Mouse (Mus musculus): ENCODE measurements around the gene Macf1. TPM values are rescaled to one million over a fixed set of nuclear protein-coding genes. Genes with fewer than 3 reads are reported as not detected.

Macf1 gene
- polyA plus RNA-seq, 1 experiment = 60.4 TPM

- peaks cover 53% of the 10 kb centered on the region for H3K79me2 ChIP-seq (ENCODE audit: control insufficient read depth, insufficient read depth)
- TF ChIP-seq MAX (IDR thresholded peaks at IDR 0.05) (peak; percentile 14), FOSL1 (IDR thresholded peaks at IDR 0.05; ENCODE audit: insufficient read depth, low read length, poor library complexity, severe bottlenecking) (no peak)
- peak overlapping the region; percentile 50 for H3K4me3 ChIP-seq (ENCODE audit: insufficient read depth, poor library complexity, severe bottlenecking)
- peak overlapping the region; percentile 89 for H3ac ChIP-seq (ENCODE audit: control insufficient read depth, insufficient read length, low read depth)
- peaks cover 36% of the 10 kb centered on the region for H3K36me3 ChIP-seq (ENCODE audit: control insufficient read depth, insufficient read depth)
- H3K27me3 ChIP-seq (ENCODE audit: control insufficient read depth, insufficient read depth, insufficient read length) = no peaks in the 10 kb centered on the region
- peaks cover 47% of the 10 kb centered on the region for H3K79me3 ChIP-seq (ENCODE audit: low read depth)
Measured at GRCm38 (mm10) chr4:123411006-123411731, 273.0 kb downstream of the Macf1 start.

GRCm38 (mm10) chr4:123409752-123410151 is 274.4 kb downstream of the Macf1 start:
- no peak overlapping the region for H3ac ChIP-seq (ENCODE audit: control insufficient read depth, insufficient read length, low read depth)
- H3K4me3 ChIP-seq (ENCODE audit: insufficient read depth, poor library complexity, severe bottlenecking) = no peak overlapping the region
- H3K36me3 ChIP-seq (ENCODE audit: control insufficient read depth, insufficient read depth) = peaks cover 41% of the 10 kb centered on the region

GRCm38 (mm10) chr4:123409034-123409692 is 275.0 kb downstream of the Macf1 start:
- no peaks in the 10 kb centered on the region for H3K27me3 ChIP-seq (ENCODE audit: control insufficient read depth, insufficient read depth, insufficient read length)
- no peak overlapping the region for H3ac ChIP-seq (ENCODE audit: control insufficient read depth, insufficient read length, low read depth)
- TF ChIP-seq MAX (IDR thresholded peaks at IDR 0.05) (no peak), MYOD1 (IDR thresholded peaks at IDR 0.05; ENCODE audit: control insufficient read depth, insufficient read length, low read depth) (no peak), CTCF (IDR thresholded peaks at IDR 0.05; ENCODE audit: control insufficient read depth, insufficient read depth, insufficient read length) (no peak), CEBPB (IDR thresholded peaks at IDR 0.05; ENCODE audit: low read depth) (no peak), FOSL1 (IDR thresholded peaks at IDR 0.05; ENCODE audit: insufficient read depth, low read length, poor library complexity, severe bottlenecking) (no peak), USF1 (IDR thresholded peaks at IDR 0.05; ENCODE audit: low read depth) (no peak), MYOG (IDR thresholded peaks at IDR 0.05; ENCODE audit: control insufficient read depth, extremely low read depth, insufficient read length) (no peak)
- peaks cover 44% of the 10 kb centered on the region for H3K36me3 ChIP-seq (ENCODE audit: control insufficient read depth, insufficient read depth)
- peaks cover 67% of the 10 kb centered on the region for H3K79me3 ChIP-seq (ENCODE audit: low read depth)
- no peak overlapping the region for H3K4me3 ChIP-seq (ENCODE audit: insufficient read depth, poor library complexity, severe bottlenecking)
- H3K79me2 ChIP-seq (ENCODE audit: control insufficient read depth, insufficient read depth) = peaks cover 73% of the 10 kb centered on the region

More at GRCm38 (mm10) chr4:123409752-123410151, 274.4 kb downstream of the Macf1 start:
- no peak for TF ChIP-seq FOSL1 (IDR thresholded peaks at IDR 0.05; ENCODE audit: insufficient read depth, low read length, poor library complexity, severe bottlenecking)
- no peaks in the 10 kb centered on the region for H3K27me3 ChIP-seq (ENCODE audit: control insufficient read depth, insufficient read depth, insufficient read length)
- peaks cover 61% of the 10 kb centered on the region for H3K79me3 ChIP-seq (ENCODE audit: low read depth)
- H3K79me2 ChIP-seq (ENCODE audit: control insufficient read depth, insufficient read depth) = peaks cover 67% of the 10 kb centered on the region

GRCm38 (mm10) chr4:123407792-123408191 is 276.4 kb downstream of the Macf1 start:
- H3K79me3 ChIP-seq (ENCODE audit: low read depth) = peaks cover 79% of the 10 kb centered on the region
- H3K27me3 ChIP-seq (ENCODE audit: control insufficient read depth, insufficient read depth, insufficient read length) = no peaks in the 10 kb centered on the region
- no peak overlapping the region for H3ac ChIP-seq (ENCODE audit: control insufficient read depth, insufficient read length, low read depth)
- H3K36me3 ChIP-seq (ENCODE audit: control insufficient read depth, insufficient read depth) = peaks cover 53% of the 10 kb centered on the region
- no peak overlapping the region for H3K4me3 ChIP-seq (ENCODE audit: insufficient read depth, poor library complexity, severe bottlenecking)
- TF ChIP-seq MYOG (IDR thresholded peaks at IDR 0.05; ENCODE audit: control insufficient read depth, extremely low read depth, insufficient read length) (no peak), USF1 (IDR thresholded peaks at IDR 0.05; ENCODE audit: low read depth) (no peak), MAX (IDR thresholded peaks at IDR 0.05) (no peak), FOSL1 (IDR thresholded peaks at IDR 0.05; ENCODE audit: insufficient read depth, low read length, poor library complexity, severe bottlenecking) (no peak), CEBPB (IDR thresholded peaks at IDR 0.05; ENCODE audit: low read depth) (no peak), MYOD1 (IDR thresholded peaks at IDR 0.05; ENCODE audit: control insufficient read depth, insufficient read length, low read depth) (no peak), CTCF (IDR thresholded peaks at IDR 0.05; ENCODE audit: control insufficient read depth, insufficient read depth, insufficient read length) (no peak)
- H3K79me2 ChIP-seq (ENCODE audit: control insufficient read depth, insufficient read depth) = peaks cover 87% of the 10 kb centered on the region

GRCm38 (mm10) chr4:123404056-123404455 is 280.1 kb downstream of the Macf1 start:
- Histone ChIP-seq H3K79me3 (ENCODE audit: low read depth) (peaks cover 76% of the 10 kb centered on the region), H3ac (ENCODE audit: control insufficient read depth, insufficient read length, low read depth) (no peak overlapping the region), H3K36me3 (ENCODE audit: control insufficient read depth, insufficient read depth) (peaks cover 75% of the 10 kb centered on the region), H3K4me3 (ENCODE audit: insufficient read depth, poor library complexity, severe bottlenecking) (no peak overlapping the region), H3K27me3 (ENCODE audit: control insufficient read depth, insufficient read depth, insufficient read length) (no peaks in the 10 kb centered on the region), H3K79me2 (ENCODE audit: control insufficient read depth, insufficient read depth) (peaks cover 87% of the 10 kb centered on the region)
- TF ChIP-seq USF1 (IDR thresholded peaks at IDR 0.05; ENCODE audit: low read depth) (no peak), MYOD1 (IDR thresholded peaks at IDR 0.05; ENCODE audit: control insufficient read depth, insufficient read length, low read depth) (no peak)

GRCm38 (mm10) chr4:123402244-123402643 is 281.9 kb downstream of the Macf1 start:
- Histone ChIP-seq H3K4me3 (ENCODE audit: insufficient read depth, poor library complexity, severe bottlenecking) (no peak overlapping the region), H3K79me2 (ENCODE audit: control insufficient read depth, insufficient read depth) (peaks cover 69% of the 10 kb centered on the region), H3ac (ENCODE audit: control insufficient read depth, insufficient read length, low read depth) (no peak overlapping the region), H3K27me3 (ENCODE audit: control insufficient read depth, insufficient read depth, insufficient read length) (no peaks in the 10 kb centered on the region), H3K79me3 (ENCODE audit: low read depth) (peaks cover 58% of the 10 kb centered on the region), H3K36me3 (ENCODE audit: control insufficient read depth, insufficient read depth) (peaks cover 76% of the 10 kb centered on the region)
- TF ChIP-seq FOSL1 (IDR thresholded peaks at IDR 0.05; ENCODE audit: insufficient read depth, low read length, poor library complexity, severe bottlenecking) (no peak), USF1 (IDR thresholded peaks at IDR 0.05; ENCODE audit: low read depth) (no peak), MYOD1 (IDR thresholded peaks at IDR 0.05; ENCODE audit: control insufficient read depth, insufficient read length, low read depth) (no peak), MAX (IDR thresholded peaks at IDR 0.05) (peak; percentile 19)
